Mouse (Mus musculus): ENCODE data around the gene Sgsm1. TPM values are rescaled to one million over a fixed set of nuclear protein-coding genes. Genes with fewer than 3 reads are reported as not detected.

The Sgsm1 gene
- polyA plus RNA-seq, 1 experiment: 3.5 TPM

DNA sequence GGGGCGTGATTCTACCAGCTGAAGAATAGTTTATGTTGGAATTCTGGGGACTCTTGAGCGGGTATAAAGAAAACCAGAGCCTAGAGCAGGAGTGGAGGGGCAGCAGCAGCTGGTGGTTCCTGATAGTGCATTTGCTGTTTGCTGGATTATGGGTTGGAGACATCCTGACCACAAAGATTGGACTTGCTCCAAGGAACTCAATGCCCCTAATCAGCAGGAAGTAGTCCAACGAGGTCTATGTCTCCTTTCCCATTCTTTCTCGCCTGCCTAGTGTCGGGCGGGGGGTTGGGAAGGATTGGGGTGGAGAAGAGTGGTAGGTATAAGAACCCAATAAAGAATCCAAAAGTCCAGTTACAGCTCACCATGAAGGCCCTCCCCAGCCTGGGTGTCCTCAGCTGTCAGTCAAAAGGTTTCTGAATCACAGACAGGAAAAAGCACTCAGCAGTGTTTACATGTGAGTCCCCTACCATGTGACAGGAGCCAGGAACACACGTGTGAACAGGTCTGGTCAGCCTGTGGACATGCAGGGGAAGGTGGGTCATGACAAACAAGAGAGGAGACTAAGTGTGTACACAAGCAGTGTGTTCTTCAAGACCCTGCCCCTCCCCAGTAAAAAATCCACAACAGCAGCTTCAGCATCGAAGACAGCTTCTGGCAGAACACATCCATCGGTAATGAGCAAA lies 103.8 kb downstream of the Sgsm1 start:
- Histone ChIP-seq H3K4me1 (ENCODE audit: control insufficient read depth, insufficient read depth, low read length) (peaks cover 46% of the 10 kb centered on the region), H3K36me3 (ENCODE audit: control insufficient read depth, insufficient read depth, low read length) (no peaks in the 10 kb centered on the region), H3K27ac (ENCODE audit: insufficient read depth, low read depth, low read length) (peak overlapping the region; percentile 93), H3K27me3 (replicated peaks; ENCODE audit: control insufficient read depth, insufficient read depth, low read length) (no peaks in the 10 kb centered on the region), H3K4me3 (ENCODE audit: insufficient read depth, low read depth, low read length) (no peak overlapping the region)
- TF ChIP-seq CTCF (conservative IDR thresholded peaks at IDR 0.05; ENCODE audit: insufficient read depth, insufficient read length, low read depth, low read length) (no peak), POLR2A (IDR thresholded peaks at IDR 0.05; ENCODE audit: low read depth, low read length) (no peak)
- 35% methylated on average over 9 of the region's 9 CpGs for WGBS
- DNase-seq: peak; percentile 45

DNA sequence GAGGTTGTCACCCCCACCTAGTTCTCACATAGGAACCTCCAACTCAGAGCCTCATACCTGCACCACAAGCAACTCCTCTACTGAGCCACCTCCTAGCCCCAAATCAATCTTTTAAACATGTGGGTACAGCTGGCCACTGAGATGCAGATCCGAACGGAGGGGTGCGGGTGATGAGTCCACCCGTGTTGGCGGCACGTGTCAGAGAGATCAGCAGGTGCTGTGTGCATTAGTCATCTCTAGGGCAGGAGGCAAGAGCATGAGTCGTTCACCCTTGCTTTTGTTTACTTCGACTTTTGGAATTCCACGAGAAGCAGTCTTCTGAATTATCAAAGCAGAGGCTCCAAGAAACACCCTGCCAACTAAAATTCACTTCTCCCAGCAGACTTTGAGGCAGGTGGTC lies 106.4 kb downstream of the Sgsm1 start:
- WGBS: 89% methylated on average over 9 of the region's 9 CpGs
- no peak overlapping the region for H3K4me3 ChIP-seq (ENCODE audit: insufficient read depth, low read depth, low read length)
- no peaks in the 10 kb centered on the region for H3K27me3 ChIP-seq (replicated peaks; ENCODE audit: control insufficient read depth, insufficient read depth, low read length)
- DNase-seq: no peak
- no peak for TF ChIP-seq POLR2A (IDR thresholded peaks at IDR 0.05; ENCODE audit: low read depth, low read length)
- peaks cover 30% of the 10 kb centered on the region for H3K4me1 ChIP-seq (ENCODE audit: control insufficient read depth, insufficient read depth, low read length)
- no peaks in the 10 kb centered on the region for H3K36me3 ChIP-seq (ENCODE audit: control insufficient read depth, insufficient read depth, low read length)
- H3K27ac ChIP-seq (ENCODE audit: insufficient read depth, low read depth, low read length): no peak overlapping the region

DNA sequence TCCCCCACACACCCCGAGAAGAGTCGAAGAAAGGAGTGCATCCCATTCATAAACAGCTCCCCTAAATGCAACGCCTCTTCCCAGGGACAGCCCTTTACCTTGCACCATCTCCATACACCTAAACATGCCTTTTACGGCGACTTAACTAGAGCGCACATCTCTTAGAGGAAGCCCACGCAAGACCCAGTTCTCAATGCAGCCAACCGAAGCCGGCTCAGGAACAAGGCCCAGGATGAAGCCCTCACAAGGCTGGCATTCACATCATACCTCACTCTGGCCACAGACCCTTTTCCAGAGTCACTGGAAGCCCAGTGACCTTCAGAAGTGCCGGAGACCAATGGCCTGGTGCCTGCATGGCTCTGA lies 110.8 kb downstream of the Sgsm1 start:
- no peak for TF ChIP-seq POLR2A (IDR thresholded peaks at IDR 0.05; ENCODE audit: low read depth, low read length)
- no peak for TF ChIP-seq CTCF (conservative IDR thresholded peaks at IDR 0.05; ENCODE audit: insufficient read depth, insufficient read length, low read depth, low read length)
- no peak for DNase-seq
- H3K4me1 ChIP-seq (ENCODE audit: control insufficient read depth, insufficient read depth, low read length): peaks cover 7% of the 10 kb centered on the region; the same call in 1 of the 2 replicates
- H3K4me3 ChIP-seq (ENCODE audit: insufficient read depth, low read depth, low read length): no peak overlapping the region
- 0 out of 2 replicates have a peak overlapping the region, but pooled peaks have one; percentile 3 for H3K27ac ChIP-seq (ENCODE audit: insufficient read depth, low read depth, low read length)
- H3K36me3 ChIP-seq (ENCODE audit: control insufficient read depth, insufficient read depth, low read length): no peaks in the 10 kb centered on the region
- H3K27me3 ChIP-seq (replicated peaks; ENCODE audit: control insufficient read depth, insufficient read depth, low read length): no peaks in the 10 kb centered on the region
- WGBS: 83% methylated on average over 10 of the region's 10 CpGs

DNA sequence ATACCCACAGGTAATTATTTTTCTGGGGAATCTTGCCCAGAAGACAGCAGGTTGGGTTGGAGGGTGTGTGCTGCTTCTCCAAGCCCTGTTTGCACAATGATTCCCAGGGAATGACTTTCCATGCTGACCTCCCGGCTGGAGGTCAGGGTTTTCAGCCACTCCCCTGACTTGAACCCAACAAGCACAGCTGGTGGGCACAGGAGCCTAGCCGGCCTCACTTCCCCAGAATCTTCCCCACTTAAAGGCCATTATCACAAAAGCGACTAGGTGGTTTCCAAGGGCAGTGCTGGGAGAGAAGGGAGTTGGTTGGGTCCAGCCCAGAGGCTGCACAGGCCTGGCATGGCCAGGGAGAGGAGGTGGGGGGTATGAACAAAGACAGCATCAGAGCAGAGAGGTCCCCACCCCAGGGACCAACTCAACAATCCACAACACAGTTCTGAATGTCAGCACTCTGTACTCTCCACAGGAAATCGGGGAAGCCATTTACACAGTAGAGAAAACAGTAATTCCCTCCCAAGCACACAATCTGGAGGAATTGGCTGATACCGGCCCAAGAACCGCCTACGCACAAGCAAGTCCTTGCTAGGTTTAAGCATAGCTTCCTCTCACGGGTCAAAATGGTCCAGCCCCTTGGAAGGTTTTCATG lies 111.3 kb downstream of the Sgsm1 start:
- WGBS: 47% methylated on average over 8 of the region's 8 CpGs
- no peak for DNase-seq
- Histone ChIP-seq H3K27ac (ENCODE audit: insufficient read depth, low read depth, low read length) (peak overlapping the region; percentile 6; the same call in 1 of the 2 replicates), H3K4me1 (ENCODE audit: control insufficient read depth, insufficient read depth, low read length) (peaks cover 7% of the 10 kb centered on the region; the same call in 1 of the 2 replicates), H3K27me3 (replicated peaks; ENCODE audit: control insufficient read depth, insufficient read depth, low read length) (no peaks in the 10 kb centered on the region), H3K4me3 (ENCODE audit: insufficient read depth, low read depth, low read length) (no peak overlapping the region), H3K36me3 (ENCODE audit: control insufficient read depth, insufficient read depth, low read length) (no peaks in the 10 kb centered on the region)
- TF ChIP-seq POLR2A (IDR thresholded peaks at IDR 0.05; ENCODE audit: low read depth, low read length) (no peak), CTCF (conservative IDR thresholded peaks at IDR 0.05; ENCODE audit: insufficient read depth, insufficient read length, low read depth, low read length) (no peak)

DNA sequence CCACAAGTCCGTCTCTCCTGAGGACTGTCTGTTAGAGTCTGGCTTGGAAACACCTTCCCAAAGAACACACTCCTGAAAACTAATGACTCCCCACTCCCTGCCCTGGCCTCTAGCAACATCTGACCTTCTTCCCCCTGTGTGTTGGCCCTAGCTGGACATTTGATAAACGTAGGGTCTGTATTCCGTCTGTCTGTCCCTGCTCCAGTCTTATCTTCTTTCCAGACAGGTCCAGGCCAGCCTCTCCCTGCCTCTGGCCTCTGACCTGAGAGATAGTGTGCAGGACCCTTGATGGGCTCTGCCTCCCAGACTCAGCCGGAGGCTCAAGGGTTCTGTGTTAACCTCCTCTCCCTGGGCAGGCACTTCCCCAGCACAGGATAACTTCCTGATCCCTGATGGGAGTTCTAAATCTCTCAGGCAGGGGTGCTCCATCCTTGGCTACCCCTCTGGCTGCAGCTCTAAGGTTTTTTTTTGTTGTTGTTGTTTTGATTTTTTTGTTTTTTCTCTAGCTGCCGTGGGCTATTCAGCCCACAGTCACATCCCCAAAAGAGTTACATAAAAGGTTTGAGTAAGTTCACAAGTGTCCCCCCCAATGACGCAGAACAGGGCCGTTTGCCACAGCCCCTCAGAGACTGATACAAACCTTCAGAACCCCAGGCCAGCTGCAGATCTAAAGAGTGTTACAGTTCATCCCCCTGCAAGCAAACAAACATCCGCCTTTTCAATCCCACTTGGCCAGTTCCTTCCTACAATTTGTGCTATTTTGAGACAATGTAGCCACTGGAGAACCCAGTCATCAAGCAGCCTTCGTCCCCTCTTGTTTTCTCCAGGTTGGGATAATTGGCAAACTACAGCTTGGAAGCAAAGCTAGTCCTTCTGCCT lies 113.4 kb downstream of the Sgsm1 start:
- H3K27ac ChIP-seq (ENCODE audit: insufficient read depth, low read depth, low read length): peak overlapping the region; percentile 84
- no peaks in the 10 kb centered on the region for H3K36me3 ChIP-seq (ENCODE audit: control insufficient read depth, insufficient read depth, low read length)
- TF ChIP-seq POLR2A (IDR thresholded peaks at IDR 0.05; ENCODE audit: low read depth, low read length) (no peak), CTCF (conservative IDR thresholded peaks at IDR 0.05; ENCODE audit: insufficient read depth, insufficient read length, low read depth, low read length) (no peak)
- H3K4me3 ChIP-seq (ENCODE audit: insufficient read depth, low read depth, low read length): no peak overlapping the region
- DNase-seq: no peak
- H3K4me1 ChIP-seq (ENCODE audit: control insufficient read depth, insufficient read depth, low read length): peaks cover 7% of the 10 kb centered on the region; the same call in 1 of the 2 replicates
- H3K27me3 ChIP-seq (replicated peaks; ENCODE audit: control insufficient read depth, insufficient read depth, low read length): no peaks in the 10 kb centered on the region
- WGBS: 52% methylated on average over 9 of the region's 9 CpGs

DNA sequence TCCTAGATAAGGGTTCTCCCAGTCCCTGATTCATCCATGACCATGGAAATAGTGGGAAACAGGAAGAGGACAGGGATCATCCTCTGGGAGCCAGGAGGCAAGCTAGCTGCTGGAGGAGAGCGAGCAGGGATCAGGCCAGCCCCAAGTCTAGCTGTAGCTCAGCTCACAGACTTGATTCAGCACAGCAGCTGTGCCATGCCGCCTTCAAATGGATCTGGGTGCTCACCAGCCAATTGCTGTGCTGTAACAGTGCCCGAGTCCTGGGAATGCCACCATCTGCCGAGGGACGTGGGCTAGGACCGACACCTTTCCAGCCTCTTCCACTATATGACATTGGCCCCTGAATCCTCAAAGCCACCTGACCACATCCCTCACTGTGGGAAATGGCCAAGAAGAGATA lies 114.7 kb downstream of the Sgsm1 start:
- Histone ChIP-seq H3K4me1 (ENCODE audit: control insufficient read depth, insufficient read depth, low read length) (peaks cover 7% of the 10 kb centered on the region; the same call in 1 of the 2 replicates), H3K4me3 (ENCODE audit: insufficient read depth, low read depth, low read length) (no peak overlapping the region), H3K27ac (ENCODE audit: insufficient read depth, low read depth, low read length) (no peak overlapping the region), H3K27me3 (replicated peaks; ENCODE audit: control insufficient read depth, insufficient read depth, low read length) (no peaks in the 10 kb centered on the region), H3K36me3 (ENCODE audit: control insufficient read depth, insufficient read depth, low read length) (no peaks in the 10 kb centered on the region)
- TF ChIP-seq POLR2A (IDR thresholded peaks at IDR 0.05; ENCODE audit: low read depth, low read length) (no peak), CTCF (conservative IDR thresholded peaks at IDR 0.05; ENCODE audit: insufficient read depth, insufficient read length, low read depth, low read length) (no peak)
- 91% methylated on average over 6 of the region's 6 CpGs for WGBS
- DNase-seq: no peak

DNA sequence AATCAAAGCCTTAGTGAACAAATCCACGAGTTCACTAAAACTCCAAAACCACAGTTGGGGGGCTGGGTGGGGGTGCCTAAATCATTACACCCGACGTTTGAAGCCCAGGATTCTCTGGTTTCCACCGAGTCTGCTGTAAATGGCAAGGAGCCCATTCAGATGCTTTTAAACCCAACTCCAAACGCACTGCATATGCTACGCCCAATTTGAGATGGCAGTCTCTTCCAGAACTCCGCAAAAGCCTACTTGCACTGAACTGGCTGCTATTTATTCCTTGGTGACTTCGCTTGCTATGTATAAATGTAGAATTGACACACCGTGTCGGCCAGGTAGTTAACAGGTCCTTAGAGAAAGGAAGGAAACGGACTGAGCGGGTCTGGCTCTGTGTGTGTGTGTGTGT lies 115.1 kb downstream of the Sgsm1 start:
- Histone ChIP-seq H3K4me3 (ENCODE audit: insufficient read depth, low read depth, low read length) (no peak overlapping the region), H3K4me1 (ENCODE audit: control insufficient read depth, insufficient read depth, low read length) (peaks cover 7% of the 10 kb centered on the region; the same call in 1 of the 2 replicates), H3K27me3 (replicated peaks; ENCODE audit: control insufficient read depth, insufficient read depth, low read length) (no peaks in the 10 kb centered on the region), H3K27ac (ENCODE audit: insufficient read depth, low read depth, low read length) (no peak overlapping the region), H3K36me3 (ENCODE audit: control insufficient read depth, insufficient read depth, low read length) (no peaks in the 10 kb centered on the region)
- TF ChIP-seq CTCF (conservative IDR thresholded peaks at IDR 0.05; ENCODE audit: insufficient read depth, insufficient read length, low read depth, low read length) (no peak), POLR2A (IDR thresholded peaks at IDR 0.05; ENCODE audit: low read depth, low read length) (no peak)
- 73% methylated on average over 12 of the region's 12 CpGs for WGBS
- DNase-seq: no peak
